In the genomic region with DNA sequence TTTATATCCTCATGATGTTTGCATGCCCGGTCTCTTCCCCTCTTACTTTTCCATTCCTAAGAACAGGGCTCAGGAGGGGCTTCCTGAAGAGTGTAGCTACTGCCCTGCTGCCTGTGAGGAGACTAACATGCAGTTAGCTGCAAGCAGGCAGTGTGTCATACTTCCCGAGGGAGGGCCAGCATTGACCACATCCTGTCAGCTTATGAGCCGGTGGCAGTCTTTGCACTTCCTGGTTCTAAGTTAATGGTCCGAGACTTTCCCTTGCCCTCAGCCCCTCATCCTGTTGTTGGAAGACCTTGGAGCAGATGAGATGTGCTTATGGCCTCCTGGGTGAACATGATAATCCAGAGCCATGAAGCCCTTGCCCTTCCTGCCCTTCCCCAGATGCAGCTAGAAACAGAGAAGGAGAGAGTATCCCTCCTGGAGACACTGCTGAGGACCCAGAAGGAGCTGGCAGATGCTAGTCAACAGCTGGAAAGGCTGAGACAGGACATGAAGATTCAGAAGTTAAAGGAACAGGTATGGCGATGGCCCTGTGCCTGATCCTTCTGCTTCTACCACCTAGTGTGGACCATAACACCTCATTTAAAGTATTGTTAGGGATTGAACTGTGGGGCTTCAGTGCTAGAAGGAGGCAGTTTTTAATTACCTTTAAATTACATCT, we compare ENCODE assay signal across 8 mouse cellular contexts. TPM values are rescaled to one million over a fixed set of nuclear protein-coding genes. Genes with fewer than 3 reads are reported as not detected.
DNase-seq lines count a peak whose midpoint lies in the region; ATAC-seq and TF ChIP-seq lines count a peak whose summit lies in the region.

No protein-coding gene starts in this region.

- peak; percentile 33 for DNase-seq in MN1 (ENCODE audit: low spot score)
- DNase-seq in liver, embryonic 11.5 days (ENCODE audit: low spot score) = no peak
- no peak for DNase-seq in gastrocnemius, postnatal 14 days
- DNase-seq in left cerebral cortex, adult 8-10 months (ENCODE audit: low spot score in 2 of 2) = no peak
- DNase-seq in right cerebral cortex, postnatal 4 days = no peak

- intact Hi-C loops in gastrocnemius, postnatal 14 days (cut with DNase I; ENCODE audit: low total_unique reads) = no loop called here

- H3K9me3 ChIP-seq in heart, embryonic 13.5 days = no peaks in the 10 kb centered on the region
- no peaks in the 10 kb centered on the region for H3K9me3 ChIP-seq in liver, embryonic 11.5 days (ENCODE audit: control insufficient read depth, low read length)
- no peaks in the 10 kb centered on the region for H3K9me3 ChIP-seq in neural tube, embryonic 15.5 days (replicated peaks)

- 0 out of 2 replicates have a peak overlapping the region, but pooled peaks have one; percentile 7 for H3K27ac ChIP-seq in heart, embryonic 13.5 days (replicated peaks)
- H3K27ac ChIP-seq in liver, embryonic 11.5 days (ENCODE audit: low read depth, low read length) = no peak overlapping the region; the same call in 1 of the 2 replicates
- H3K27ac ChIP-seq in small intestine, adult 2 months (ENCODE audit: insufficient read depth, low read depth, low read length) = peak overlapping the region; percentile 13; the same call in 1 of the 2 replicates
- H3K27ac ChIP-seq in neural tube, embryonic 15.5 days (replicated peaks) = no peak overlapping the region

- no peaks in the 10 kb centered on the region for H3K4me1 ChIP-seq in heart, embryonic 13.5 days
- no peaks in the 10 kb centered on the region for H3K4me1 ChIP-seq in liver, embryonic 11.5 days (replicated peaks; ENCODE audit: control insufficient read depth, insufficient read depth, low read length)
- no peaks in the 10 kb centered on the region for H3K4me1 ChIP-seq in small intestine, adult 2 months (ENCODE audit: control insufficient read depth, insufficient read depth, insufficient read length, low read length)
- no peaks in the 10 kb centered on the region for H3K4me1 ChIP-seq in neural tube, embryonic 15.5 days

- no peak for TF ChIP-seq CTCF in small intestine, adult 2 months (IDR thresholded peaks at IDR 0.05; ENCODE audit: extremely low read depth, insufficient read length, insufficient replicate concordance, low read depth, low read length)

- H3K4me3 ChIP-seq in heart, embryonic 13.5 days = no peak overlapping the region
- peak overlapping the region; percentile 14; the same call in 1 of the 2 replicates for H3K4me3 ChIP-seq in liver, embryonic 11.5 days (ENCODE audit: low read depth, low read length)
- peak overlapping the region; percentile 60 for H3K4me3 ChIP-seq in small intestine, adult 2 months (ENCODE audit: low read depth, low read length)
- H3K4me3 ChIP-seq in neural tube, embryonic 15.5 days (replicated peaks) = no peak overlapping the region

- TF ChIP-seq POLR2A in small intestine, adult 2 months (IDR thresholded peaks at IDR 0.05; ENCODE audit: low read depth, low read length) = no peak; the same call in 1 of the 2 replicates

- no peaks in the 10 kb centered on the region for H3K27me3 ChIP-seq in heart, embryonic 13.5 days (replicated peaks)
- no peaks in the 10 kb centered on the region for H3K27me3 ChIP-seq in liver, embryonic 11.5 days (replicated peaks; ENCODE audit: control insufficient read depth, insufficient read depth, low read length)
- H3K27me3 ChIP-seq in small intestine, adult 2 months (ENCODE audit: control insufficient read depth, insufficient read depth, low read length) = no peaks in the 10 kb centered on the region
- H3K27me3 ChIP-seq in neural tube, embryonic 15.5 days (replicated peaks) = no peaks in the 10 kb centered on the region

- no peak overlapping the region for H3K4me2 ChIP-seq in heart, embryonic 13.5 days
- H3K4me2 ChIP-seq in liver, embryonic 11.5 days = peak overlapping the region; percentile 41
- H3K4me2 ChIP-seq in neural tube, embryonic 15.5 days = no peak overlapping the region

- peaks cover 93% of the 10 kb centered on the region for H3K36me3 ChIP-seq in heart, embryonic 13.5 days
- peaks cover 42% of the 10 kb centered on the region for H3K36me3 ChIP-seq in liver, embryonic 11.5 days (ENCODE audit: control insufficient read depth, insufficient read depth, low read length)
- peaks cover 46% of the 10 kb centered on the region for H3K36me3 ChIP-seq in small intestine, adult 2 months (ENCODE audit: control insufficient read depth, insufficient read depth, low read length)
- peaks cover 85% of the 10 kb centered on the region for H3K36me3 ChIP-seq in neural tube, embryonic 15.5 days

- H3K9ac ChIP-seq in heart, embryonic 13.5 days = no peak overlapping the region
- H3K9ac ChIP-seq in liver, embryonic 11.5 days (ENCODE audit: low read depth, low read length) = no peak overlapping the region
- H3K9ac ChIP-seq in neural tube, embryonic 15.5 days (replicated peaks) = no peak overlapping the region

- no peak for ATAC-seq in heart, embryonic 13.5 days (ENCODE audit: extremely low read depth, insufficient number of reproducible peaks, low FRiP score, low TSS enrichment)
- ATAC-seq in liver, embryonic 11.5 days (replicated peaks; ENCODE audit: low FRiP score) = peak; percentile 34
- no peak for ATAC-seq in neural tube, embryonic 15.5 days (ENCODE audit: low FRiP score)

- 69% methylated on average over 5 of the region's 5 CpGs for WGBS in heart, embryonic 13.5 days
- WGBS in liver, embryonic 11.5 days = 46% methylated on average over 5 of the region's 5 CpGs
- whole genome bisulfite sequencing in small intestine, adult 2 months = 75% methylated on average over 5 of the region's 5 CpGs
- WGBS in neural tube, embryonic 15.5 days = 85% methylated on average over 5 of the region's 5 CpGs

RNA-seq across cellular contexts. Expression of a gene that starts 23.2 kb away (rescaled TPM):
- polyA plus RNA-seq in heart, embryonic 13.5 days (2015; fragmentation: Nextera tagmentation; extraction: Ambion mirVana) = 9.4 and 9.6 TPM in 2 replicates
- 20.9 and 23.3 TPM in 2 replicates for polyA plus RNA-seq in liver, embryonic 11.5 days (2014; fragmentation: Nextera tagmentation; extraction: Ambion mirVana)
- 4.1 and 8.7 TPM in 2 replicates for polyA plus RNA-seq in small intestine, adult 2 months (2012; rRNA removed)
- 1 to 10 TPM; 5.5 to 5.6 TPM for total RNA-seq in gastrocnemius, postnatal 14 days (2021)
- 10 to 100 TPM; 19.3 to 23.7 (median 19.8) TPM for total RNA-seq in left cerebral cortex, adult 8-10 months (2022)
- 13.4 and 16.7 TPM in 2 replicates for polyA plus RNA-seq in neural tube, embryonic 15.5 days (2015; fragmentation: Nextera tagmentation; extraction: Ambion mirVana)

RNA-seq across cellular contexts. Expression of a gene that starts 28.3 kb away (rescaled TPM):
- polyA plus RNA-seq in heart, embryonic 13.5 days (2015; fragmentation: Nextera tagmentation; extraction: Ambion mirVana) = 0.85 and 1.0 TPM in 2 replicates
- 1.6 and 2.8 TPM in 2 replicates for polyA plus RNA-seq in liver, embryonic 11.5 days (2014; fragmentation: Nextera tagmentation; extraction: Ambion mirVana)
- polyA plus RNA-seq in small intestine, adult 2 months (2012; rRNA removed) = 0.38 and 0.87 TPM in 2 replicates
- under 1 TPM; 0.29 to 0.31 TPM for total RNA-seq in gastrocnemius, postnatal 14 days (2021)
- 1 to 10 TPM; 1.5 to 2.4 (median 1.8) TPM for total RNA-seq in left cerebral cortex, adult 8-10 months (2022)
- polyA plus RNA-seq in neural tube, embryonic 15.5 days (2015; fragmentation: Nextera tagmentation; extraction: Ambion mirVana) = 1.6 and 2.1 TPM in 2 replicates

RNA-seq across cellular contexts. Expression of a gene that starts 28.4 kb away (rescaled TPM):
- polyA plus RNA-seq in heart, embryonic 13.5 days (2015; fragmentation: Nextera tagmentation; extraction: Ambion mirVana) = 171 and 177 TPM in 2 replicates
- polyA plus RNA-seq in liver, embryonic 11.5 days (2014; fragmentation: Nextera tagmentation; extraction: Ambion mirVana) = 146 and 166 TPM in 2 replicates
- polyA plus RNA-seq in small intestine, adult 2 months (2012; rRNA removed) = 221 and 444 TPM in 2 replicates
- total RNA-seq in gastrocnemius, postnatal 14 days (2021) = 10 to 100 TPM; 58.2 to 60.4 TPM
- 100 to 1,000 TPM; 207 to 236 (median 220) TPM for total RNA-seq in left cerebral cortex, adult 8-10 months (2022)
- polyA plus RNA-seq in neural tube, embryonic 15.5 days (2015; fragmentation: Nextera tagmentation; extraction: Ambion mirVana) = 395 and 438 TPM in 2 replicates

RNA-seq across cellular contexts. Expression of a gene that starts 34.3 kb away (rescaled TPM):
- polyA plus RNA-seq in heart, embryonic 13.5 days (2015; fragmentation: Nextera tagmentation; extraction: Ambion mirVana) = 0.37 and 0.64 TPM in 2 replicates
- 0.19 and 0.30 TPM in 2 replicates for polyA plus RNA-seq in liver, embryonic 11.5 days (2014; fragmentation: Nextera tagmentation; extraction: Ambion mirVana)
- polyA plus RNA-seq in small intestine, adult 2 months (2012; rRNA removed) = not detected in 2 replicates
- not detected for total RNA-seq in gastrocnemius, postnatal 14 days (2021)
- under 1 TPM; 0.20 to 0.37 (median 0.24) TPM for total RNA-seq in left cerebral cortex, adult 8-10 months (2022)
- polyA plus RNA-seq in neural tube, embryonic 15.5 days (2015; fragmentation: Nextera tagmentation; extraction: Ambion mirVana) = 0.59 and 1.2 TPM in 2 replicates

RNA-seq across cellular contexts. Expression of a gene that starts 38.9 kb away (rescaled TPM):
- not detected in 2 replicates for polyA plus RNA-seq in heart, embryonic 13.5 days (2015; fragmentation: Nextera tagmentation; extraction: Ambion mirVana)
- polyA plus RNA-seq in liver, embryonic 11.5 days (2014; fragmentation: Nextera tagmentation; extraction: Ambion mirVana) = not detected in 2 replicates
- not detected in 2 replicates for polyA plus RNA-seq in small intestine, adult 2 months (2012; rRNA removed)
- total RNA-seq in gastrocnemius, postnatal 14 days (2021) = not detected
- not detected for total RNA-seq in left cerebral cortex, adult 8-10 months (2022)
- polyA plus RNA-seq in neural tube, embryonic 15.5 days (2015; fragmentation: Nextera tagmentation; extraction: Ambion mirVana) = not detected in 2 replicates

Comparison
In these comparisons a context has a peak if more than half of its experiments do, and no peak if none do; other contexts are left out.
1. H3K27ac ChIP-seq: peak in heart, embryonic 13.5 days (single experiment) and small intestine, adult 2 months (single experiment); none in liver, embryonic 11.5 days (single experiment) and neural tube, embryonic 15.5 days (single experiment).
2. H3K4me3 ChIP-seq: peak in liver, embryonic 11.5 days (single experiment) and small intestine, adult 2 months (single experiment); none in heart, embryonic 13.5 days (single experiment) and neural tube, embryonic 15.5 days (single experiment).